Mouse (Mus musculus) limb, embryonic 13.5 days (tissue): Measurements from ENCODE around the gene Gls2. TPM values are rescaled to one million over a fixed set of nuclear protein-coding genes. Genes with fewer than 3 reads are reported as not detected.
A peak's percentile ranks its signal among the peaks of the same experiment; 100 is the strongest.
"Not testable (repeated sequence)": the region's sequence is repeated elsewhere in the genome, so short reads cannot be mapped to it uniquely, and the experiment has no call there.

Experiments used
- ATAC-seq: fragments of 200-750 bp; cut with Nextera tagmentation; 2 replicates; pipeline ENCODE4 v1.8.0; 2017; ENCODE audit warnings: low read depth, moderate number of reproducible peaks, moderate TSS enrichment; ENCODE audit not compliant: low FRiP score
- H3K27ac ChIP-seq: fragments of 300-500 bp; sonication (generic); 2 replicates; pipeline ENCODE4 v1.5.1; 2015; ENCODE audit warnings: inconsistent platforms, mild to moderate bottlenecking, moderate library complexity
- H3K27me3 ChIP-seq: fragments of 300-500 bp; sonication (generic); 2 replicates; pipeline ENCODE4 v1.6.1; 2015; ENCODE audit warnings: mild to moderate bottlenecking, inconsistent platforms
- H3K36me3 ChIP-seq: fragments of 300-500 bp; sonication (generic); 2 replicates; pipeline ENCODE4 v1.6.1; 2015; ENCODE audit warnings: inconsistent platforms, mild to moderate bottlenecking, moderate library complexity
- H3K4me1 ChIP-seq: fragments of 300-500 bp; sonication (generic); 2 replicates; pipeline ENCODE4 v1.6.1; 2015; ENCODE audit warnings: inconsistent platforms
- H3K4me2 ChIP-seq: fragments of 300-500 bp; sonication (generic); replicated peaks from 2 replicates; pipeline ENCODE4 v1.6.1; 2015; ENCODE audit warnings: inconsistent platforms, mild to moderate bottlenecking, moderate library complexity
- H3K4me3 ChIP-seq: fragments of 300-500 bp; sonication (generic); 2 replicates; pipeline ENCODE4 v1.5.1; 2015; ENCODE audit warnings: moderate library complexity, mild to moderate bottlenecking, inconsistent platforms
- H3K9ac ChIP-seq: fragments of 300-500 bp; sonication (generic); 2 replicates; pipeline ENCODE4 v1.6.1; 2015; ENCODE audit warnings: mild to moderate bottlenecking, inconsistent platforms
- H3K9me3 ChIP-seq: fragments of 300-500 bp; sonication (generic); 2 replicates; pipeline ENCODE4 v1.6.1; 2016; ENCODE audit warnings: inconsistent platforms
- WGBS: fragments of 180-500 bp; shearing (Covaris S2); methylation state at CpG from one replicate; pipeline ENCODE4 v1.1.7; 2015; 5-methylcytosine and 5-hydroxymethylcytosine counted together
- polyA plus RNA-seq: library from polyadenylated mRNA; unstranded; fragments of >200 nt; fragmentation: Nextera tagmentation; extraction: Ambion mirVana; gene quantifications from 2 replicates; pipeline ENCODE4 v1.2.1, GENCODE M21; 2015

The Gls2 gene
- polyA plus RNA-seq, 1 experiment from 2014 or later, result 1.8 TPM

DNA sequence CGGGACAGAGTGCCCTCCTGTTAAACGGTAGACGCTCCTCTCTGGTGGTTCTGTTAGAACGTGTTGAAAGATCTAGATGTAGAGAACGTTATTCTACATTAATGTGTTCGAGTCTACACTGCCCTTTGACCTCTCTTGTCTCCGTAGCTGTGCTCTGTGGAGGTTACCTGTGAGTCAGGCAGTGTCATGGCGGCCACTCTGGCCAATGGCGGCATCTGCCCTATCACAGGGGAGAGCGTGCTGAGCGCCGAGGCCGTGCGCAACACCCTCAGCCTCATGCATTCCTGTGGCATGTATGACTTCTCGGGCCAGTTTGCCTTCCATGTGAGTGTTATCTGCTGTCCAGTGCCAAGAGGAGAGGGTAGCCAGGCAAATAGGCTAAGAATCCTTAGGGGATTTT, 10.7 kb downstream of the Gls2 start:
- H3K9me3 ChIP-seq, result no peaks in the 10 kb centered on the region
- H3K27me3 ChIP-seq, result no peaks in the 10 kb centered on the region
- H3K4me3 ChIP-seq, result no peak overlapping the region
- H3K4me2 ChIP-seq, result no peak overlapping the region
- H3K9ac ChIP-seq, result no peak overlapping the region
- 0 out of 2 replicates have a peak, but pooled peaks have one; percentile 38 for ATAC-seq
- WGBS, result 89% methylated on average over 15 of the region's 15 CpGs
- H3K36me3 ChIP-seq, result peaks cover 17% of the 10 kb centered on the region
- H3K27ac ChIP-seq, result no peak overlapping the region
- H3K4me1 ChIP-seq, result no peaks in the 10 kb centered on the region

DNA sequence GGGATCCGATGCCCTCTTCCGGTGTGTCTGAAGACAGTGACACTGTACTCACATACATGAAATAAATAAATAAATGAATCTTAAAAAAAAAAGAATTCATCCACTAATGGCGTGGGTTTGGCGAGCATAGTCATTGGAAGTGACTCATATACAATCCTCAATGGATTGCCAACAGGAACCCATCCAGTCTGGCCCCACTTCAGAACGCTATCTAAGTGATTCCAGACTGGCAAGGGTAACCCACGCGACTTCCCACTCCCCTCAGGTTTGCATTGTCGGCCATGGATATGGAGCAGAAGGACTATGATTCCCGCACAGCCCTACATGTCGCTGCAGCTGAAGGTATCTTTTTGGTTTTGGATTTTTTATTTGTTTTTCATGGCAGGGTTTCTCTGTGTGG, 14.1 kb downstream of the Gls2 start:
- Histone ChIP-seq H3K27me3 (peaks cover under 1% of the 10 kb centered on the region; the same call in 1 of the 2 replicates), H3K4me2 (no peak overlapping the region), H3K4me3 (no peak overlapping the region), H3K27ac (no peak overlapping the region), H3K36me3 (peaks cover 20% of the 10 kb centered on the region), H3K4me1 (peaks cover 12% of the 10 kb centered on the region), H3K9ac (no peak overlapping the region), H3K9me3 (no peaks in the 10 kb centered on the region)
- no peak for ATAC-seq
- WGBS, result 93% methylated on average over 10 of the region's 10 CpGs

- Histone ChIP-seq H3K4me3 (no peak overlapping the region), H3K9ac (no peak overlapping the region), H3K4me1 (peaks cover 12% of the 10 kb centered on the region), H3K27ac (no peak overlapping the region), H3K9me3 (no peaks in the 10 kb centered on the region), H3K36me3 (peaks cover 20% of the 10 kb centered on the region), H3K27me3 (peaks cover 7% of the 10 kb centered on the region), H3K4me2 (no peak overlapping the region)
- WGBS, result 91% methylated on average over 11 of the region's 11 CpGs
- ATAC-seq, result no peak
Observed at GRCm38 (mm10) chr10:128209311-128210009, 15.2 kb downstream of the Gls2 start.

DNA sequence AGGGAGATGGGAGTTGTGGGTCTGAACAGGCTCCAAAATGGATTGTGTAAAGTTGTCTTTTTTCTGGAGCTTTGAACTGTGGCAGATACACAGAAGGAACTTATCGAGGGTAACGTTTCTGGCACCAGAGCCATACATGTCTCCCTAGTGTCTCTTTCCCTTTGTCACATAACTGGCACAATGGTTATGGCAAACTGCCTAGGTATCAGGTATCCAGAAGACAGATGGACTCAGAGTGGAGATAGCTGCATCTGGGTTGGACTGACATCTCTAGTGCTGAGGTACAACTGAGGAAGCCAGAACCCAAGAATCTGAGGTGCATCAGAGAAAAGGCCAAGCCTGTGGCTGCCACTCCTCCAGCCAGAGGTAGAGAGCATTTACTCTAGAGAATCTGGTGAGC, 15.9 kb downstream of the Gls2 start:
- H3K27me3 ChIP-seq, result peaks cover 7% of the 10 kb centered on the region
- ATAC-seq, result no peak
- H3K4me3 ChIP-seq, result peak overlapping the region; percentile 57
- no peak overlapping the region for H3K27ac ChIP-seq
- no peaks in the 10 kb centered on the region for H3K9me3 ChIP-seq
- H3K4me1 ChIP-seq, result peaks cover 12% of the 10 kb centered on the region
- H3K4me2 ChIP-seq, result peak overlapping the region; percentile 93
- no peak overlapping the region for H3K9ac ChIP-seq
- peaks cover 20% of the 10 kb centered on the region for H3K36me3 ChIP-seq
- 93% methylated on average over 2 of the region's 2 CpGs for WGBS

DNA sequence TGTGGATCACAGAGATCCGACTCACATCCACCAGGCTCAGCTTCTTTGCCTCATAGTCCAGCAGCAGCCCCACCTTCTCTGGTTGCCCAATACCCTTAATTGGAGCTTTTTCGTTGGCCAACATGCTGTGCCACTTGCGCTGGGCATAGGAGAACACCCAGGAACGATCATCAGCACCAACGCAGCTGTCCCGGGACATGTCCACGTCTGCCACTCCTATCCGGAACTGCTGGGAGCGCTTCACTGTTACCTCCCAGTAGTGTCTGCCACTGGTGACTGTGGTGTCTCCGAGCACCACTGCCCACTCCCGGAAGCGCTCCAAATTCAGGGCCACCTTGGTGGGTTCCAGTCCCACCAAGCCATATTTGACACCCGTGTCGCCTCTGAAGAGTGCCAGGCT, 16.7 kb downstream of the Gls2 start:
- Histone ChIP-seq H3K4me1 (peaks cover 12% of the 10 kb centered on the region), H3K9me3 (no peaks in the 10 kb centered on the region), H3K4me2 (peak overlapping the region; percentile 93), H3K4me3 (peak overlapping the region; percentile 57), H3K9ac (peak overlapping the region; percentile 74), H3K27ac (no peak overlapping the region), H3K27me3 (peaks cover 7% of the 10 kb centered on the region), H3K36me3 (peaks cover 20% of the 10 kb centered on the region)
- no peak for ATAC-seq
- 28% methylated on average over 14 of the region's 14 CpGs for WGBS

DNA sequence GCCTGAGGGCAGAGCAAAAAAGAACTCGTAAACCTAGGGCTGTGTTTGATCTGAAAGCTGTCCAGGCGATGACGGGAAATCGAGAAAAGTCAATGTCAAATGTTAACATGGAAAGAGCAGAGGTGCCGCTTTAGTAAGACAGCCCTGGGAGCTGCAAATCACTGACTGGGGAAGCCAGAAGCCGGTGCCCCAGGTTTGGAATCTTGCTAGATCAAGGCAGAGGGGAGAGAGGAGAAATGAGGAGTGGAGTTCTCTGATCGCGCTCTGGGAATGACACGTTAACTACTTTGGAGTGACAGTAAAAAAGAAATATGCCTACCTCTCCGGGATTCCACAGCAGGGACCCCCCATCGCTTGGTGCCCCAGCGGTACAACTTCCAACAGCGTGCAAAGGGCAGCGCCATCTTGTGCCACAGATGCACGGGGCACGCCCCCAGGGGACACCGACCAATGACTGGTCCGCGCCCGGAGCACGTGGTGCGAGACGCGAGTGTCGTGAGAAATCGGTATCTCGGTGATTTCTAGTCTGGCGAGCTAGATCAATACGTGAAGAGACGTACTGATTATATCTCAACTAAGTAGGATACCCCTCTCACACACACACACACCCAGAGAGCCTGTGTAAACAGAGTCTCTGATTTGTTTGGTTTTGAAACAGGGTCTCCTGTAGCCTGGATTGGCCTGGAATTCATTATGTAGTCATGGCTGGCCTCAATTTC, 17.3 kb downstream of the Gls2 start, which contains the start of gene Spryd4:
Gene Spryd4, minus strand, starts transcription at position 418 of the 719 bp plus-strand sequence.
- H3K4me3 ChIP-seq, result peak within 1 kb of the TSS; percentile 57
- 0 out of 2 replicates have a peak within 1 kb of the TSS, but pooled peaks have one; percentile 8 for H3K27ac ChIP-seq
- peaks cover 20% of the 10 kb centered on the region for H3K36me3 ChIP-seq
- H3K4me2 ChIP-seq, result peak within 1 kb of the TSS; percentile 93
- no peaks in the 10 kb centered on the region for H3K9me3 ChIP-seq
- peaks cover 7% of the 10 kb centered on the region for H3K27me3 ChIP-seq
- WGBS, result 0% methylated on average over 30 of the region's 30 CpGs
- H3K4me1 ChIP-seq, result peaks cover 12% of the 10 kb centered on the region
- ATAC-seq, result peak; percentile 91
- H3K9ac ChIP-seq, result peak within 1 kb of the TSS; percentile 74

GRCm38 (mm10) chr10:128212148-128212547, 17.9 kb downstream of the Gls2 start:
- Histone ChIP-seq H3K9ac (peak overlapping the region; percentile 74; the same call in 1 of the 2 replicates), H3K27ac (0 out of 2 replicates have a peak overlapping the region, but pooled peaks have one; percentile 8), H3K4me1 (peaks cover 12% of the 10 kb centered on the region), H3K27me3 (peaks cover 7% of the 10 kb centered on the region), H3K4me3 (peak overlapping the region; percentile 57), H3K4me2 (peak overlapping the region; percentile 93), H3K36me3 (peaks cover 14% of the 10 kb centered on the region), H3K9me3 (no peaks in the 10 kb centered on the region)
- ATAC-seq, result peak; percentile 7; the same call in 1 of the 2 replicates
- WGBS, result 51% methylated on average over 6 of the region's 6 CpGs

DNA sequence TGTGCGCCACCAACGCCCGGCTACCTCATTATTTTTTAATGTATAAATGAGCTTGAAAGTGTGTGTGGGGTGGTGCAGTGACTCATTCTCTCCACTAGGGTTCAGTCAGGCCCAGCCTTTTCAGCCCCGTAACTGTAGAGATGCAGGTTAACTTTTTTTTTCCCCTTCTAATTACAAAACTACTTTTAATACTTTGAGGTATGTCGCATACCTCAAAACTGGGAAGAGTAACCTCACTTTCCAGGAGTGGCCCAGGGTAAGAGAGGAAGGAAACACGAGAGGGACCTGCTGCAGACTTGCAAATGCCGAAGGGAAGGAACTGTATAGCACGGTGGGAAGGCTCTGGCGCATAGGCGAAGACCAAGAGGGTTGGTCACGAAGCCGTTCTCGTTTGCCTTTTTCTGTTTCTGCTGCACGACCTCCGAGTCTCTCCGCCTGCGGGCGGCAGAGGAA, 18.6 kb downstream of the Gls2 start:
- H3K9me3 ChIP-seq, result no peaks in the 10 kb centered on the region
- peaks cover 12% of the 10 kb centered on the region for H3K4me1 ChIP-seq
- WGBS, result 2% methylated on average over 18 of the region's 18 CpGs
- peak overlapping the region; percentile 69 for H3K4me2 ChIP-seq
- ATAC-seq, result peak; percentile 42; the same call in 1 of the 2 replicates
- H3K27me3 ChIP-seq, result peaks cover 7% of the 10 kb centered on the region
- peak overlapping the region; percentile 59 for H3K9ac ChIP-seq
- peak overlapping the region; percentile 22; the same call in 1 of the 2 replicates for H3K27ac ChIP-seq
- peaks cover 8% of the 10 kb centered on the region for H3K36me3 ChIP-seq
- peak overlapping the region; percentile 40 for H3K4me3 ChIP-seq

- H3K27me3 ChIP-seq, H3K36me3 ChIP-seq, ATAC-seq, H3K9ac ChIP-seq, H3K4me2 ChIP-seq, H3K9me3 ChIP-seq, H3K27ac ChIP-seq, H3K4me3 ChIP-seq: not testable (repeated sequence)
- peaks cover 12% of the 10 kb centered on the region for H3K4me1 ChIP-seq
- WGBS, result 85% methylated on average over 4 of the region's 4 CpGs
Observed at GRCm38 (mm10) chr10:128214112-128214511, 19.9 kb downstream of the Gls2 start.

- no peaks in the 10 kb centered on the region for H3K9me3 ChIP-seq
- no peak overlapping the region for H3K4me3 ChIP-seq
- peaks cover 7% of the 10 kb centered on the region for H3K27me3 ChIP-seq
- 88% methylated on average over 5 of the region's 5 CpGs for WGBS
- peaks cover 12% of the 10 kb centered on the region for H3K4me1 ChIP-seq
- H3K4me2 ChIP-seq, result no peak overlapping the region
- no peak for ATAC-seq
- H3K27ac ChIP-seq, result no peak overlapping the region
- H3K36me3 ChIP-seq, result peaks cover 3% of the 10 kb centered on the region; the same call in 1 of the 2 replicates
- H3K9ac ChIP-seq, result no peak overlapping the region
Observed at GRCm38 (mm10) chr10:128214981-128215380, 20.7 kb downstream of the Gls2 start.

DNA sequence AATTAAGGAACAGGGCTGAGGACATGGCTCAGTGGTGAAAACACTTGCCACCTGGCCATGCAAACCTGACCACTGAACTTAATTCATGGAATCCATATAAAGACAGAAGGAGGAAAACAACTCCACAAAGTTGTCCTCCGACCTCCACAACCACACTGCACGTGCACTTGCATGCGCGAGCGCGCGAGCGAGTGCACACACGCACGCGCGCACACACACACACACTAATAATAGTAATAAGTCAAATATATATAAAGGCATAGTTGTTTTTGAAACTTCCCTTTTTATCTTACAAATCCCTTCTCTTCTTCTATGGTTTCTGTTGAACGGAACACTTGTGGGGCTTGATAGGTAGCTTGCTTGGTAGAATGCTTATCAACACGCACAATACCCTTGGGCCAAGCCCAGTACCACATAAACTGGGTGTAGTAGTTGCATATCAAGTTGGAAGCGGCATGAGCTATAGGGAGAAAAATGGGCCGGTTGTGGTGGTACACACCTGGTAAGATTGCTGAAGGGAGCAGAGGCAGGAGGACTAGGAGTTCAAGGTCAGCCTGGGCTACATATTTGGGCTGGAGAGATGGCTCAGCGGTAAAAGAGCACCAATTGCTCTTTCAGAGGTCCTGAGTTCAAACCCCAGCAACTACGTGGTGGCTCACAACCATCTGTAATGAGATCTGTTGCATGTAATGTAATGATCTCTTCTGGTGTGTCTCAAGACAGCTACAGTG, 24.3 kb downstream of the Gls2 start:
- Histone ChIP-seq H3K4me3 (no peak overlapping the region), H3K27me3 (peaks cover 5% of the 10 kb centered on the region), H3K4me1 (no peaks in the 10 kb centered on the region), H3K36me3 (no peaks in the 10 kb centered on the region), H3K27ac (no peak overlapping the region), H3K4me2 (no peak overlapping the region), H3K9ac (no peak overlapping the region), H3K9me3 (no peaks in the 10 kb centered on the region)
- WGBS, result 93% methylated on average over 18 of the region's 18 CpGs
- no peak for ATAC-seq
